Mouse (Mus musculus): ENCODE data around the gene Fam89b.

Fam89b gene

GRCm38 (mm10) chr19:5729444-5729815 lies at the start of gene Fam89b:
TSS of gene Fam89b (minus strand) at chr19:5729653.
- peak; percentile 83 for DNase-seq

GRCm38 (mm10) chr19:5778312-5778711 lies 48.9 kb upstream of the Fam89b start:
- DNase-seq = no peak

- no peak for DNase-seq
Measured at GRCm38 (mm10) chr19:5777387-5778032, 48.1 kb upstream of the Fam89b start.

GRCm38 (mm10) chr19:5770925-5771860 lies 41.7 kb upstream of the Fam89b start, which contains the start of gene Scyl1:
TSS of gene Scyl1 (minus strand) at chr19:5771419.
- peak; percentile 97 for DNase-seq

- DNase-seq = peak; percentile 64
Measured at GRCm38 (mm10) chr19:5770311-5770710, 40.9 kb upstream of the Fam89b start.

- DNase-seq = no peak
Measured at GRCm38 (mm10) chr19:5767271-5767670, 37.8 kb upstream of the Fam89b start.

- no peak for DNase-seq
Measured at GRCm38 (mm10) chr19:5763163-5763562, 33.7 kb upstream of the Fam89b start.

- no peak for DNase-seq
Measured at GRCm38 (mm10) chr19:5758878-5759403, 29.5 kb upstream of the Fam89b start.

- no peak for DNase-seq
Measured at GRCm38 (mm10) chr19:5756991-5757636, 27.7 kb upstream of the Fam89b start.

- no peak for DNase-seq
Measured at GRCm38 (mm10) chr19:5756321-5756985, 27.0 kb upstream of the Fam89b start.

GRCm38 (mm10) chr19:5751742-5752141 lies 22.3 kb upstream of the Fam89b start:
- no peak for DNase-seq

GRCm38 (mm10) chr19:5750951-5751350 lies 21.5 kb upstream of the Fam89b start:
- no peak for DNase-seq

GRCm38 (mm10) chr19:5749476-5749875 lies 20.0 kb upstream of the Fam89b start:
- DNase-seq = no peak

GRCm38 (mm10) chr19:5746907-5747363 lies 17.5 kb upstream of the Fam89b start:
- no peak for DNase-seq

- DNase-seq = no peak
Measured at GRCm38 (mm10) chr19:5745756-5746710, 16.6 kb upstream of the Fam89b start.

- DNase-seq = peak; percentile 70
Measured at GRCm38 (mm10) chr19:5743576-5743975, 14.1 kb upstream of the Fam89b start.

- DNase-seq = no peak
Measured at GRCm38 (mm10) chr19:5742241-5742641, 12.8 kb upstream of the Fam89b start.

GRCm38 (mm10) chr19:5741641-5742240 lies 12.3 kb upstream of the Fam89b start:
- peak; percentile 83 for DNase-seq

GRCm38 (mm10) chr19:5740320-5741317 lies 11.2 kb upstream of the Fam89b start, which contains the start of gene Ltbp3:
TSS of gene Ltbp3 (plus strand) at chr19:5740904.
- peak; percentile 73 for DNase-seq
